Mouse (Mus musculus) skeletal muscle tissue, adult 2 months (tissue): ENCODE data around the gene Tspan8.

Experiments
- DNase-seq: peaks from one replicate; pipeline ENCODE4 v3.0.0-alpha.2; 2012; ENCODE audit warnings: low read depth, low spot score

Gene Tspan8

DNA sequence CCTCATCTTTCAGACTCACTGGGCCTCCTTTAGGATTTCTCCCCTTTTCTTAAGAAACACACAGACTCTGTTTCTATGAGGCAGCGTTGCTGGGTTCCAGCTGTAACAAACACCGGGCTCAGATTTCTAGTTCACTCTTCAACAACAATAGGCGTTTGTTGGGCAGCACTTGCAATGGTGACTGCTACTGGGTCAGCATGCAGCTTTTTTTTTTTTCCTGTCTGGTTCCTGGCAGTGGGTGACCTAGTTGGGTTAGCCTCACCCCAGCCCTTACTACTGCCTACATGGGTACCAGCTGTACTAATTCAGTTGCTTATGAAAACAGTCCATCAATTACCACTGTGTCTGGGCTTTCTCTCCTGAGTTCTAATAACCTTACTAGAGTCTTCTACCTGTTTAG is 14.1 kb downstream of the Tspan8 start:
- no peak for DNase-seq

DNA sequence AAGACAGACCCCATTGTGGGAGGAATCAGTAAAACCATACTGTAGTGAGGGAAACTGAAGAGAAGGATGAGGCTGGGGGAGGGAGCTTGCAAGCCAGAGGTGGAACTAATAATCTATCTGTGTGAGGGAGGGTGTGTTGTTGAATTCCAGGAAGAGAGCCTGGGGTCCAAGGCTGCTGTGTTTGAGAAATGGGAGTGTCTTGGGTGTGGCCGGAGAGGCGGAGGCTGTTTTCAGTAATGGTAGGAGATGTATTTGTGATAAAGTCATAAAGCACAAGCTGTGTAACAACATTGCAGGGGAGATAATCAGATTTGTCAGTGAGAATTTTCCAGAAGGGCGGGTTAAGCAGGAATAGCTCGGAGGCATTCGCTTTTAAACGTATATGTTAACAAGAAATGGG is 17.4 kb downstream of the Tspan8 start:
- DNase-seq = no peak

DNA sequence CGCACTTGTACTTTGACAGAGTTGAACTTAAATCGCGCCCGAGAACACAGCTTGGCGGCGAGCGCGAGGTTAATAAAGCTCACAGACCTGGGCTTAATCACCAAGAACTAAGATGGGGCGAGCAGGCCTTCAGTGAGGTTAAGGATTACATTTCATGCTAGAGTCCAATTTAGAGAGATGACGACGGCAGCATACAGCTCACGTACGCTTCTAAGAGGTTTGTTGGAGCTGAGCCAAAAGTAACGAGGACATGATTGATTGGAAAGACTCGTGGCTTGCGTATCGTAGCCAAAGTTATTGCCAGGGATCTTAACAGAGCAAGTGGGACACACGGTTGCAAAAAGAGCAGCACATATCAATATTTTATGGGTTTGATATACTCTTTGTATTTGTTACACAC is 30.3 kb downstream of the Tspan8 start:
- DNase-seq = peak; percentile 21

DNA sequence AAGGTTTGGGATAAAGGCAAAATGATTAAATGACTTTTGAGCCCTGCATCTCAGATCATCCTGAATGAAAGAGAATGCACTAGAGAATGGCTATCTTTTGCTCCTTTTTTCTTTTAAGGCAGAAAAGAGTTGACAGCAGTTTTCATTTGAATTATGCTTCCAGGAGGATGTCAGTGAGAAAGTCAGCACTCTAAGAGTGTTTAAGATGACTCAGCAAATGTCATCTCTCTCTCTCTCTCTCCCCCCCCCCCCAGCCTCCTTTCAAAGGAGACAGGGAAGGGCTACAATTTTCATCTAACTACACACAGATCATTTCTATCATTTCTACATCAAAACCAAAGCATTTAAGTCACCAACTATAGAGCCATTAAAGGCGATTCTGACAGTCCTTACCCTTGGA is 31.9 kb downstream of the Tspan8 start:
- DNase-seq = no peak

DNA sequence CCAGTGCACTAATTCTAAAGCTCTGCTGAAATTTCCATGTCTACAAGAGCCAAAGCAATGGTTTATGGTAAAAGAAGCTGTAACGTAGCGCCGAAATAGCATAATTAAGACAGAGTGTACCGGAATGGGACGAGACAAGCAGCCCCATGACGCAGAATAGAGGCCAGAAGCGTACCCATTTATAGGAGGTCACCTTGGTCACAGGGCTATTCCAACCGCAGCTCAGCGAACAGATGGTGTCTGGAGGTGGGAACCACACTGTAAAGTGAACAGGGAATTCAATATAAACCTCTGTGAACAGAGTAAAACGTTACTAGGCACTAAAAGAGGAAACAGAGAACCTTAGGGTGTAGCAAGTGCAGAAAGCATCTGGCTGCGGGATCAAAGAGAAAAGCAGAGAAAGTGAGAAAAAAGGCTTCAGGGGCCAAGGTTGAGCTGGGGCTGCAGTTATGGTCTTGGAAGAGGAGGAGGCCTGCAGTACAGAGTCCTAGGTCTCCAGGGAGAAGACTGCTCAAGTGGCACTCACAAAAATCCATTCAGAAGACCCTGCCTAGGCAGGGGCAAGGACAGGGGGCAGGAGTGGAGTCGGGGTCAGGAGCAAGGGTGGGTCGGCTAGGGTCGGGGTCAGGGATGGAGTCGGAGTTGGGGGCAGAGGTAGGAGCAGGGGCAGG is 43.7 kb downstream of the Tspan8 start:
- no peak for DNase-seq

DNA sequence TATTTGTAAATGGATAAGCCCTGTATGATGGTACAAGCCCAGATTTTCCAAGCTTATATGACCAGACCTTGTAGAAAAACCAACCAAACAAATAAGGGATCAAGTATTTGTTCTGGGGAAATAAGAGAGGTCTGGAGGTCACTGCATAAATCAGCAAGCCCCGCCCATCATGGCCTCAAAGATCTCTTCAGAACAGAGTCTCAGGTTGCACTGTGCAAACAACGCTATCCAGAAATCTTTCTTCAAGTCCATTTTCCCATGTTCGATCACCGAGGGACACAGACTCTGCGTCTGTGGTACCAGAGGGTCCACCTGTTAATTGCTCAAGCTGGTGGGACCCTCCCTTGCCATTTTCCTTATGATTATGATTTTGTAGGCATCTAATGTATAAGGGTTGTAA is 45.3 kb downstream of the Tspan8 start:
- DNase-seq = no peak

DNA sequence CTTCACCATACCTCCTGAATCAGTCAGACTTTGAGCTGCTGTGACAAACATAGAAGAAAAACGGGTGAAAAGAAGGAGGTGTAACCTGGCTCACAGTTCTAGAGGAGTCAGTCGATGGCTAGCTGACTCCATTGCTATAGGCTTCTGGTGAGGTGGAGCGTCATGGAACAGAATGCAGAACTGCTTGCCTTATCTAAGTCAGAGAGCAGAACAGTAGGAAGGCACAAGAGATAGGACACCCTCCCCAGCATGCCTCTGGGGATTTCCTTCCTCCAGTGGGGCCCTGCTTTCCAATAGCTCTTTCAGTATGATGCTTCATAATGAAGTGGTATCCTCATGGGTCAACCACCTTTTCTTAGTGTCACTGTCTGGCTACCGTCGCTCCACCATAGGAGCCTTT is 66.1 kb downstream of the Tspan8 start:
- no peak for DNase-seq

DNA sequence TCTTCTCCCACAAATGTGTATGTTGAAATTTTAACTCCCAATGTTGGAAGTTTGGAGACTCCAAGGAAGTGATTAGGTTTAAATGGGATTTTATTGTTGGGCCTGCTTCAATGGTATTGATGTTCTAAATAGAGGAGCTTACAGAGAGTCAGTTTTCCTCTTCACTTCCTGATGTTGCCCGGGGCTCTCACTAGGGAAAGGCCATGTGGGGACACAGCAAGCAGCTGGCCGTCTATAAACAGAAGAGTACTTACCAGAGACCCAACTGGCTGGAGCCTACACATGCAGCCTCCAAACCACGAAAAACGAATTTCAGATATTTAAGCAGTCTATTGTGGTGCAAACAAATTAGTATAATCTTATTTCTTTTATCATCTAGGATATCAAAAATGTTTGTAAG is 75.3 kb downstream of the Tspan8 start:
- DNase-seq = no peak

DNA sequence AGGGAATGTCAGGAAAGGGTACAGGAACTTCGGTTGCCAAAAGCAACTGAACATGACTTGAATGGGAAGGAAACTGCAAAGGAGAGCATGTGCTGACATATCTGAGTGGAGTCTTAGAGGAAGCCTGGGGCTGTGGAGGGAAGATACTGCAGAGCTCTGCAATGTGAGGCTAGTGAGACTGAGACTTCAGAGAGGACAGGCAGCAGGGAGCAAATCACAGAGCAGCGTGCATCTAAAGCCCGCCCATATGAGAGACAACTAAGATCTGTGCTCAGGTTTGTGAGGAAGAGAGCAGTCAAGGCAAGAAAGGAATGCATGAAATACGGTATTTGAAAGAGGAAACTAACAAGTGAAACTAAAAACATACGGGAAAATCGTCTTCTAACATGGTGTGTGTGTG is 76.3 kb downstream of the Tspan8 start:
- DNase-seq = no peak

DNA sequence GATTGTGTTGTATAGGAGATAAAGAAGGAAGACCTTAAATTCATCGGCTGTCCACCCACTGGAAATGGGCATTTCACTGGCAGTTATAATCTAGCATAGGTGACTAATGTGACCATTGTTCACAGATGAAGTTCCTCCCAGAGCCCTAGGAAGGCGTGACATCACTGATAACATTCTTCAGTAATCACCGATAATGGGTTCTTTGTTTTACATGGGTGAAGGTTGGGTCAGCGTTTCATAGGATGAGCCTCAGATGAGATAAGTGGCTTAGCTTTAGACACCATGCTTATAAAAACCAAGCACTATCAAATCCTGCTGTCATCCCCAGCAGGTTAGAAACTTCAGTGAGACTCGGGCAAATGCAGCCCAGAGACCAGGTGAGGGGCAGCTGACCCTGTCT is 77.4 kb downstream of the Tspan8 start:
- DNase-seq = no peak

DNA sequence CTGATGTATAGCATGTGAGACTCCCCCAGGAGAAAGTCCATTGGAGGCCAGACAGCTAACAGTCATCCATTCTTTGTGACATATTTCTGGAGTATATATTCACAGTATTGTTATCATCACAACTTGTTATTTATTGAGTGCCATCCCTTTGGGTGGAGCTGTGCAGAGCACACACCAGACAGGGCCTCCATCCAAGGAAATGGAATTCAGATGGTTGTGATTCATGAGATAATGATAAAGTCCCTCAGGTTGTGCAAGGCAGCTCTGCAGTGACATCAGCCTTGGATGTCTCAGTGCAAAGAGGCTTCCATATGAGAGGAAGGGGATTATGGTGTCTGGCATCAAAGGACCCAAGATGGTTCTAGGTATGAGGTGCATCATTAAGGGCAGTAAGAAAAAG is 80.1 kb downstream of the Tspan8 start:
- DNase-seq = peak; percentile 47

DNA sequence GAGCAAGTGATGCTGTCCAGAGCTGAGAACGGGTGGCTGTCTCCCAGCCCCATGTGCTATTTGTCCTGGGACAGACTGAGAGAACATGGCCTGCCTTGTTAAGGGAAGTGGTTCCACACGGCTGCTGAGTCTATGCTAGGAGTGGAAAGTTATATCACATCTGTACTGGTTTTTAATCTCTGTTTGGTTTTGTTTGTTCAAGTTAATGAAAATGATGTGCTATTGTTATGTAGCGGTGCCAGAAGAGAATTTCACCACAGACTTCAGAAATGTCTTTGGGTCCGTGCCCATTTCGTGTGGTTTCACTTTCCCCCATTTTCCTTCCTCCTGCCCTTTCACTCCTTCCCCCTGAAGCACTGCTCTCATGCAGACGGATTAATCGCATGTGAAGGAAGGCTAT is 80.6 kb downstream of the Tspan8 start:
- peak; percentile 67 for DNase-seq
